Mouse (Mus musculus) limb, embryonic 14.5 days (tissue): ENCODE measurements around the gene Mob2. TPM values are rescaled to one million over a fixed set of nuclear protein-coding genes. Genes with fewer than 3 reads are reported as not detected.

ENCODE experiments used
- ATAC-seq: fragments of 200-750 bp; cut with Nextera tagmentation; 2 replicates; pipeline ENCODE4 v1.8.0; 2017; ENCODE audit warnings: low read depth, moderate number of reproducible peaks, moderate TSS enrichment; ENCODE audit not compliant: low FRiP score
- DNase-seq: peaks from one replicate; pipeline ENCODE4 v3.0.0-alpha.2; 2015; ENCODE audit warnings: low spot score
- H3K27ac ChIP-seq: fragments of 300-500 bp; sonication (generic); replicated peaks from 2 replicates; pipeline ENCODE4 v1.5.1; 2014; ENCODE audit warnings: low read depth, mild to moderate bottlenecking, low read length, moderate library complexity, mixed read lengths
- H3K27me3 ChIP-seq: fragments of 300-500 bp; sonication (generic); 2 replicates; pipeline ENCODE4 v1.6.1; 2014; ENCODE audit warnings: low read length, mixed read lengths; ENCODE audit not compliant: control insufficient read depth, insufficient read depth
- H3K36me3 ChIP-seq: fragments of 300-500 bp; sonication (generic); 2 replicates; pipeline ENCODE4 v1.6.1; 2014; ENCODE audit warnings: mild to moderate bottlenecking, low read length, moderate library complexity, mixed read lengths; ENCODE audit not compliant: control insufficient read depth, insufficient read depth
- H3K4me1 ChIP-seq: fragments of 300-500 bp; sonication (generic); 2 replicates; pipeline ENCODE4 v1.6.1; 2014; ENCODE audit warnings: antibody characterized with exemption, low read length, mixed read lengths; ENCODE audit not compliant: control insufficient read depth, insufficient read depth
- H3K4me2 ChIP-seq: fragments of 300-500 bp; sonication (generic); replicated peaks from 2 replicates; pipeline ENCODE4 v1.6.1; 2014; ENCODE audit warnings: low read depth, mild to moderate bottlenecking, low read length, moderate library complexity; ENCODE audit not compliant: severe bottlenecking
- H3K4me3 ChIP-seq: fragments of 300-500 bp; sonication (generic); replicated peaks from 2 replicates; pipeline ENCODE4 v1.5.1; 2014; ENCODE audit warnings: low read length
- H3K9ac ChIP-seq: fragments of 300-500 bp; sonication (generic); 2 replicates; pipeline ENCODE4 v1.6.1; 2014; ENCODE audit warnings: mild to moderate bottlenecking, low read depth, low read length, moderate library complexity; ENCODE audit not compliant: severe bottlenecking
- H3K9me3 ChIP-seq: fragments of 300-500 bp; sonication (generic); 2 replicates; pipeline ENCODE4 v1.6.1; 2016; ENCODE audit warnings: low read length; ENCODE audit not compliant: control insufficient read depth
- POLR2A ChIP-seq: fragments of 200-500 bp; IDR thresholded peaks from 2 replicates; pipeline ENCODE4 v1.8.0; 2012; ENCODE audit warnings: inconsistent platforms, mild to moderate bottlenecking, moderate library complexity, borderline replicate concordance; ENCODE audit not compliant: insufficient read depth, insufficient read length; ENCODE audit errors: extremely low read depth
- WGBS: fragments of 180-500 bp; shearing (Covaris S2); extraction: QIAGEN DNeasy Blood & Tissue Kit; methylation state at CpG from one replicate; pipeline ENCODE4 v1.1.7; 2014; 5-methylcytosine and 5-hydroxymethylcytosine counted together
- polyA plus RNA-seq, 2 experiments: library from polyadenylated mRNA; depleted of rRNA in 1 of 2; stranded (reverse) in 1 of 2; unstranded in 1 of 2; fragments of >200 nt; fragmentation: Nextera tagmentation in 1 of 2; extraction: Ambion mirVana in 1 of 2; gene quantifications; 2 replicates each; pipeline versions ENCODE4 v1.2.1 to v1.2.3; 2012 to 2014

Gene Mob2
- polyA plus RNA-seq, 2 experiments, result 55.2 to 73.6 TPM

GRCm38 (mm10) chr7:142056601-142057061 lies 4.2 kb downstream of the Mob2 start:
- ATAC-seq, result no peak
- 78% methylated on average over 1 of the region's 1 CpGs for WGBS

GRCm38 (mm10) chr7:142055431-142055830 lies 5.4 kb downstream of the Mob2 start:
- Histone ChIP-seq H3K4me1 (peaks cover 11% of the 10 kb centered on the region), H3K4me3 (no peak overlapping the region), H3K9me3 (no peaks in the 10 kb centered on the region), H3K9ac (no peak overlapping the region), H3K27me3 (no peaks in the 10 kb centered on the region), H3K4me2 (no peak overlapping the region), H3K36me3 (peaks cover 9% of the 10 kb centered on the region), H3K27ac (no peak overlapping the region)
- 99% methylated on average over 3 of the region's 3 CpGs for WGBS
- DNase-seq (no peak), ATAC-seq (no peak)
- TF ChIP-seq POLR2A, result no peak

More at GRCm38 (mm10) chr7:142056601-142057061, 4.2 kb downstream of the Mob2 start:
- H3K36me3 ChIP-seq, result peaks cover 9% of the 10 kb centered on the region
- H3K9ac ChIP-seq, result no peak overlapping the region; the same call in 1 of the 2 replicates
- no peak for TF ChIP-seq POLR2A
- no peaks in the 10 kb centered on the region for H3K9me3 ChIP-seq
- no peak overlapping the region for H3K27ac ChIP-seq
- H3K27me3 ChIP-seq, result no peaks in the 10 kb centered on the region
- DNase-seq, result no peak
- no peak overlapping the region for H3K4me2 ChIP-seq
- H3K4me1 ChIP-seq, result peaks cover 15% of the 10 kb centered on the region
- no peak overlapping the region for H3K4me3 ChIP-seq

- H3K4me3 ChIP-seq, result no peak overlapping the region
- no peak overlapping the region for H3K27ac ChIP-seq
- no peak overlapping the region for H3K4me2 ChIP-seq
- H3K9ac ChIP-seq, result no peak overlapping the region
- H3K4me1 ChIP-seq, result no peaks in the 10 kb centered on the region
- peaks cover 12% of the 10 kb centered on the region for H3K36me3 ChIP-seq
- ATAC-seq (no peak), DNase-seq (no peak)
- H3K9me3 ChIP-seq, result no peaks in the 10 kb centered on the region
- no peaks in the 10 kb centered on the region for H3K27me3 ChIP-seq
- no peak for TF ChIP-seq POLR2A
These were observed 10.3 kb downstream of the Mob2 start for GRCm38 (mm10) chr7:142050536-142050935.

- Histone ChIP-seq H3K9me3 (no peaks in the 10 kb centered on the region), H3K4me1 (no peaks in the 10 kb centered on the region), H3K9ac (no peak overlapping the region), H3K4me3 (no peak overlapping the region), H3K36me3 (peaks cover 3% of the 10 kb centered on the region), H3K4me2 (no peak overlapping the region), H3K27ac (no peak overlapping the region), H3K27me3 (no peaks in the 10 kb centered on the region)
- ATAC-seq (no peak), DNase-seq (no peak)
- 62% methylated on average over 1 of the region's 1 CpGs for WGBS
- TF ChIP-seq POLR2A, result no peak
These were observed 14.9 kb downstream of the Mob2 start for GRCm38 (mm10) chr7:142045932-142046331.

GRCm38 (mm10) chr7:142045344-142045743 lies 15.5 kb downstream of the Mob2 start:
- no peak overlapping the region for H3K4me2 ChIP-seq
- WGBS, result 35% methylated on average over 2 of the region's 2 CpGs
- no peaks in the 10 kb centered on the region for H3K9me3 ChIP-seq
- DNase-seq (no peak), ATAC-seq (no peak)
- no peak for TF ChIP-seq POLR2A
- no peaks in the 10 kb centered on the region for H3K4me1 ChIP-seq
- no peak overlapping the region for H3K27ac ChIP-seq
- H3K4me3 ChIP-seq, result no peak overlapping the region
- H3K27me3 ChIP-seq, result no peaks in the 10 kb centered on the region
- no peak overlapping the region for H3K9ac ChIP-seq
- peaks cover 3% of the 10 kb centered on the region for H3K36me3 ChIP-seq

- ATAC-seq, result no peak
- H3K36me3 ChIP-seq, result no peaks in the 10 kb centered on the region
- no peaks in the 10 kb centered on the region for H3K27me3 ChIP-seq
- DNase-seq, result no peak
- TF ChIP-seq POLR2A, result no peak
- H3K4me3 ChIP-seq, result no peak overlapping the region
- no peak overlapping the region for H3K27ac ChIP-seq
- H3K9ac ChIP-seq, result no peak overlapping the region
- 0 out of 2 replicates have a peak, but pooled peaks cover 2% of the 10 kb centered on the region for H3K4me1 ChIP-seq
- no peak overlapping the region for H3K4me2 ChIP-seq
- WGBS, result 82% methylated on average over 3 of the region's 3 CpGs
- H3K9me3 ChIP-seq, result no peaks in the 10 kb centered on the region
These were observed 20.1 kb downstream of the Mob2 start for GRCm38 (mm10) chr7:142040756-142041155.
